Mouse (Mus musculus) neural tube, embryonic 12.5 days (tissue): Measurements from ENCODE around the gene Pdia5. TPM values are rescaled to one million over a fixed set of nuclear protein-coding genes. Genes with fewer than 3 reads are reported as not detected.

ENCODE experiments used
- ATAC-seq: fragments of 200-750 bp; cut with Nextera tagmentation; 2 replicates; pipeline ENCODE4 v1.8.0; 2017; ENCODE audit warnings: low read depth, mild to moderate bottlenecking, moderate TSS enrichment, moderate library complexity; ENCODE audit not compliant: low FRiP score
- H3K27ac ChIP-seq: fragments of 300-500 bp; sonication (generic); 2 replicates; pipeline ENCODE4 v1.5.1; 2016
- H3K27me3 ChIP-seq: fragments of 300-500 bp; sonication (generic); replicated peaks from 2 replicates; pipeline ENCODE4 v1.6.1; 2016; ENCODE audit warnings: mild to moderate bottlenecking
- H3K36me3 ChIP-seq: fragments of 300-500 bp; sonication (generic); 2 replicates; pipeline ENCODE4 v1.6.1; 2016; ENCODE audit warnings: mild to moderate bottlenecking
- H3K4me1 ChIP-seq: fragments of 300-500 bp; sonication (generic); 2 replicates; pipeline ENCODE4 v1.6.1; 2016
- H3K4me2 ChIP-seq: fragments of 300-500 bp; sonication (generic); replicated peaks from 2 replicates; pipeline ENCODE4 v1.6.1; 2016; ENCODE audit warnings: mild to moderate bottlenecking
- H3K4me3 ChIP-seq: fragments of 300-500 bp; sonication (generic); 2 replicates; pipeline ENCODE4 v1.5.1; 2016
- H3K9ac ChIP-seq: fragments of 300-500 bp; sonication (generic); 2 replicates; pipeline ENCODE4 v1.6.1; 2016; ENCODE audit warnings: mild to moderate bottlenecking
- H3K9me3 ChIP-seq: fragments of 300-500 bp; sonication (generic); 2 replicates; pipeline ENCODE4 v1.6.1; 2016; ENCODE audit warnings: mild to moderate bottlenecking
- WGBS: fragments of 180-500 bp; shearing (Covaris S2); methylation state at CpG from one replicate; pipeline ENCODE4 v1.1.7; 2016; 5-methylcytosine and 5-hydroxymethylcytosine counted together
- polyA plus RNA-seq: library from polyadenylated mRNA; unstranded; fragments of >200 nt; fragmentation: Nextera tagmentation; extraction: Ambion mirVana; gene quantifications from 2 replicates; pipeline ENCODE4 v1.2.1, GENCODE M21; 2016

Pdia5 gene
- polyA plus RNA-seq, 1 experiment from 2014 or later = 24.0 TPM

- no peak for ATAC-seq
- Histone ChIP-seq H3K36me3 (no peaks in the 10 kb centered on the region), H3K9me3 (no peaks in the 10 kb centered on the region), H3K4me2 (no peak overlapping the region), H3K27ac (no peak overlapping the region), H3K27me3 (no peaks in the 10 kb centered on the region), H3K4me1 (no peaks in the 10 kb centered on the region), H3K4me3 (no peak overlapping the region), H3K9ac (no peak overlapping the region)
- 88% methylated on average over 8 of the region's 8 CpGs for WGBS
These were observed 68.0 kb downstream of the Pdia5 start for GRCm38 (mm10) chr16:35422705-35423104.

GRCm38 (mm10) chr16:35422141-35422540 is 68.5 kb downstream of the Pdia5 start:
- Histone ChIP-seq H3K4me1 (no peaks in the 10 kb centered on the region), H3K4me2 (no peak overlapping the region), H3K9ac (no peak overlapping the region), H3K36me3 (no peaks in the 10 kb centered on the region), H3K27me3 (no peaks in the 10 kb centered on the region), H3K9me3 (no peaks in the 10 kb centered on the region), H3K27ac (no peak overlapping the region), H3K4me3 (no peak overlapping the region)
- 78% methylated on average over 4 of the region's 4 CpGs for WGBS
- ATAC-seq = no peak

- 58% methylated on average over 5 of the region's 5 CpGs for WGBS
- H3K4me2 ChIP-seq = no peak overlapping the region
- no peak overlapping the region for H3K27ac ChIP-seq
- no peaks in the 10 kb centered on the region for H3K36me3 ChIP-seq
- no peaks in the 10 kb centered on the region for H3K27me3 ChIP-seq
- no peaks in the 10 kb centered on the region; the same call in 1 of the 2 replicates for H3K4me1 ChIP-seq
- H3K9me3 ChIP-seq = no peaks in the 10 kb centered on the region
- ATAC-seq = no peak
- no peak overlapping the region for H3K4me3 ChIP-seq
- no peak overlapping the region for H3K9ac ChIP-seq
These were observed 76.1 kb downstream of the Pdia5 start for GRCm38 (mm10) chr16:35414616-35415015.

- no peak for ATAC-seq
- WGBS = 28% methylated on average over 4 of the region's 4 CpGs
- no peaks in the 10 kb centered on the region for H3K4me1 ChIP-seq
- no peak overlapping the region for H3K27ac ChIP-seq
- no peak overlapping the region for H3K4me2 ChIP-seq
- H3K4me3 ChIP-seq = no peak overlapping the region
- H3K9ac ChIP-seq = no peak overlapping the region
- no peaks in the 10 kb centered on the region for H3K27me3 ChIP-seq
- no peaks in the 10 kb centered on the region for H3K36me3 ChIP-seq
- no peaks in the 10 kb centered on the region for H3K9me3 ChIP-seq
These were observed 84.0 kb downstream of the Pdia5 start for GRCm38 (mm10) chr16:35406706-35407105.

GRCm38 (mm10) chr16:35406166-35406565 is 84.5 kb downstream of the Pdia5 start:
- Histone ChIP-seq H3K4me3 (no peak overlapping the region), H3K9ac (no peak overlapping the region), H3K27ac (no peak overlapping the region), H3K4me2 (no peak overlapping the region), H3K27me3 (no peaks in the 10 kb centered on the region), H3K36me3 (0 out of 2 replicates have a peak, but pooled peaks cover 2% of the 10 kb centered on the region), H3K4me1 (no peaks in the 10 kb centered on the region), H3K9me3 (no peaks in the 10 kb centered on the region)
- ATAC-seq = no peak
- 85% methylated on average over 4 of the region's 4 CpGs for WGBS

GRCm38 (mm10) chr16:35405348-35406080 is 85.2 kb downstream of the Pdia5 start:
- Histone ChIP-seq H3K4me1 (no peaks in the 10 kb centered on the region), H3K9ac (no peak overlapping the region), H3K9me3 (no peaks in the 10 kb centered on the region), H3K4me3 (no peak overlapping the region), H3K27me3 (no peaks in the 10 kb centered on the region), H3K27ac (no peak overlapping the region), H3K36me3 (0 out of 2 replicates have a peak, but pooled peaks cover 4% of the 10 kb centered on the region), H3K4me2 (no peak overlapping the region)
- no peak for ATAC-seq
- WGBS = 96% methylated on average over 14 of the region's 14 CpGs

GRCm38 (mm10) chr16:35404864-35405263 is 85.8 kb downstream of the Pdia5 start:
- WGBS = 56% methylated on average over 5 of the region's 5 CpGs
- no peak overlapping the region for H3K4me2 ChIP-seq
- H3K9me3 ChIP-seq = no peaks in the 10 kb centered on the region
- H3K27me3 ChIP-seq = no peaks in the 10 kb centered on the region
- no peak overlapping the region for H3K9ac ChIP-seq
- H3K36me3 ChIP-seq = 0 out of 2 replicates have a peak, but pooled peaks cover 4% of the 10 kb centered on the region
- no peak overlapping the region for H3K27ac ChIP-seq
- ATAC-seq = no peak
- H3K4me1 ChIP-seq = no peaks in the 10 kb centered on the region
- H3K4me3 ChIP-seq = no peak overlapping the region

- H3K36me3 ChIP-seq = 0 out of 2 replicates have a peak, but pooled peaks cover 4% of the 10 kb centered on the region
- no peaks in the 10 kb centered on the region for H3K9me3 ChIP-seq
- no peak overlapping the region for H3K4me2 ChIP-seq
- H3K4me1 ChIP-seq = no peaks in the 10 kb centered on the region
- WGBS = 85% methylated on average over 8 of the region's 8 CpGs
- no peak overlapping the region for H3K9ac ChIP-seq
- H3K27me3 ChIP-seq = no peaks in the 10 kb centered on the region
- no peak overlapping the region for H3K4me3 ChIP-seq
- no peak for ATAC-seq
- H3K27ac ChIP-seq = no peak overlapping the region
These were observed 86.8 kb downstream of the Pdia5 start for GRCm38 (mm10) chr16:35403891-35404290.

- Histone ChIP-seq H3K9me3 (no peaks in the 10 kb centered on the region), H3K4me3 (no peak overlapping the region)
- no peak for ATAC-seq
These were observed 87.3 kb downstream of the Pdia5 start for GRCm38 (mm10) chr16:35403356-35403755.

GRCm38 (mm10) chr16:35392813-35393212 is 97.9 kb downstream of the Pdia5 start:
- no peak overlapping the region for H3K4me3 ChIP-seq
- no peak overlapping the region for H3K9ac ChIP-seq
- no peaks in the 10 kb centered on the region for H3K4me1 ChIP-seq
- ATAC-seq = no peak
- no peaks in the 10 kb centered on the region for H3K27me3 ChIP-seq
- H3K4me2 ChIP-seq = no peak overlapping the region
- peaks cover 5% of the 10 kb centered on the region for H3K36me3 ChIP-seq
- no peak overlapping the region for H3K27ac ChIP-seq
- no peaks in the 10 kb centered on the region; the same call in 1 of the 2 replicates for H3K9me3 ChIP-seq
- WGBS = 90% methylated on average over 8 of the region's 8 CpGs

More at GRCm38 (mm10) chr16:35403356-35403755, 87.3 kb downstream of the Pdia5 start:
- Histone ChIP-seq H3K27me3 (no peaks in the 10 kb centered on the region), H3K4me2 (no peak overlapping the region), H3K4me1 (no peaks in the 10 kb centered on the region), H3K9ac (no peak overlapping the region), H3K27ac (no peak overlapping the region), H3K36me3 (0 out of 2 replicates have a peak, but pooled peaks cover 4% of the 10 kb centered on the region)
- WGBS = 94% methylated on average over 9 of the region's 9 CpGs

- Histone ChIP-seq H3K4me3 (no peak overlapping the region), H3K4me1 (no peaks in the 10 kb centered on the region), H3K36me3 (no peaks in the 10 kb centered on the region), H3K27me3 (no peaks in the 10 kb centered on the region), H3K4me2 (no peak overlapping the region), H3K27ac (no peak overlapping the region), H3K9me3 (no peaks in the 10 kb centered on the region; the same call in 1 of the 2 replicates), H3K9ac (no peak overlapping the region)
- ATAC-seq = no peak
- WGBS = 91% methylated on average over 3 of the region's 3 CpGs
These were observed 105.0 kb downstream of the Pdia5 start for GRCm38 (mm10) chr16:35385654-35386053.

- Histone ChIP-seq H3K4me1 (no peaks in the 10 kb centered on the region), H3K27ac (no peak overlapping the region), H3K9me3 (no peaks in the 10 kb centered on the region), H3K4me2 (no peak overlapping the region), H3K36me3 (no peaks in the 10 kb centered on the region), H3K9ac (no peak overlapping the region), H3K4me3 (no peak overlapping the region), H3K27me3 (no peaks in the 10 kb centered on the region)
- ATAC-seq = no peak
- WGBS = 82% methylated on average over 9 of the region's 9 CpGs
These were observed 110.6 kb downstream of the Pdia5 start for GRCm38 (mm10) chr16:35380048-35380447.

GRCm38 (mm10) chr16:35379344-35379743 is 111.3 kb downstream of the Pdia5 start:
- no peaks in the 10 kb centered on the region for H3K27me3 ChIP-seq
- ATAC-seq = no peak
- no peak overlapping the region for H3K4me3 ChIP-seq
- 83% methylated on average over 3 of the region's 3 CpGs for WGBS
- no peak overlapping the region for H3K9ac ChIP-seq
- H3K4me2 ChIP-seq = no peak overlapping the region
- no peaks in the 10 kb centered on the region for H3K4me1 ChIP-seq
- H3K36me3 ChIP-seq = no peaks in the 10 kb centered on the region
- no peak overlapping the region for H3K27ac ChIP-seq
- H3K9me3 ChIP-seq = no peaks in the 10 kb centered on the region
